Mouse (Mus musculus): ENCODE data around the gene Asah2.

DNA sequence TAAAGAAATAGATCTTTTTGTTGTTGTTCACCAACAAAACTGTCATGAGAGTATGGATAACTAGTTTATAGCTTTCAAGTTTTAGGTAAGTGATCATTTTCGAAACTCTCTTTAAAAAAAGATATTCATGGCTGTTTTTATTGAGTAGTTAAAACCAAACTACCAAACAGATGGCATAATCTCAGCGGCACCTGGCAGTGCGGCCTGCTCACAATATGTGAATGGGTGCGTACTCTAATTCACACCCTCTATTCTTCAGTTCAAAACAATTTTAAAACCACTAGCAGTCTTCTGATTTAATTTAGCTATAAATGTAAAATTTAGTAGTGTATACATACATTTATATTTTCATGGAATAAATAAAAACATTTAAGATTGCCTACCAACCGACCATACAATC, 15.2 kb upstream of the Asah2 start:
- no peak for TF ChIP-seq CTCF (conservative IDR thresholded peaks at IDR 0.05; ENCODE audit: insufficient read depth, insufficient read length, low read depth, low read length)
- TF ChIP-seq POLR2A (IDR thresholded peaks at IDR 0.05; ENCODE audit: low read depth, low read length), result no peak
